Mouse (Mus musculus) ES-Bruce4 (cell line): Measurements from ENCODE around the gene Sh2d2a.

ENCODE experiments used
- CTCF ChIP-seq: IDR thresholded peaks from one replicate; pipeline ENCODE4 v1.8.1; 2011; ENCODE audit warnings: low read depth, low read length
- EP300 ChIP-seq: IDR thresholded peaks from 2 replicates; pipeline ENCODE4 v1.6.1; 2011; ENCODE audit warnings: low read depth, low read length; ENCODE audit not compliant: insufficient read depth
- POLR2A ChIP-seq: IDR thresholded peaks from one replicate; pipeline ENCODE4 v1.8.1; 2011; ENCODE audit warnings: low read length; ENCODE audit not compliant: insufficient read depth

DNA sequence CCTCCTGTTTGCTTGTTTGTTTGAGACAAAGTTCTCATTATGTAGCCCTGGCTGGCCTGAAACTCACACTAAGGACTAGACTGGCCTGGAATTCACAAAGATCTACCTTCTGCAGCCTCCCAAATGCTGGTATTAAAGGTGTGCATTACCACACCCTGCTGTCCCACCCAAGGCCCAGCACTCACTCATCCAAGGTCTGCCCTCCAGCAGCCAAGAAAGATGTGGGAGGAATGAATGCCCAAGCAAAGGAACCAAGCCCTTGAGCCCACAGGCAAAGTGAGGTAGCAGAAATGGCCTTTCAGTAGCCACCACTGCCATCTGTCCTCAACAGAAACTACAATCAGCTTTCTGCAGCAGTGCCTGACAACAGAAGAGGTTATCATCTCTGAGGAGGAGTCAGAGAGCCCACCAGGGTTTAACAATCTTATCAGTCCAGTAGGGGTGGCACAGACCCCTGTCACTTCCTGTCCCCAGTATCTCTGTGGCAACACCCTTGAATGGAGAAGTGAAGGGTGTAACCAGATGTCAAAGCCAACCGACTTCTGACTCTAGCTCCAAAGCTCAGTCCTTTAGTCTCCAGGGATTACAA is 54.6 kb downstream of the Sh2d2a start:
- TF ChIP-seq CTCF: no peak
- no peak for TF ChIP-seq POLR2A
- TF ChIP-seq EP300: no peak
